Mouse (Mus musculus) kidney, postnatal 4 days (tissue): Measurements from ENCODE around the gene Fam83d.

ENCODE experiments used
- DNase-seq, 2 experiments: peaks; one replicate each; pipeline ENCODE4 v3.0.0; 2021; ENCODE audit warnings: mixed read lengths in 2 of 2

The Fam83d gene

GRCm38 (mm10) chr2:158817708-158818107 lies 49.8 kb downstream of the Fam83d start:
- DNase-seq: no peak

- DNase-seq: no peak
Measured at GRCm38 (mm10) chr2:158828124-158828523, 60.2 kb downstream of the Fam83d start.

GRCm38 (mm10) chr2:158829746-158830145 lies 61.9 kb downstream of the Fam83d start:
- DNase-seq: no peak

GRCm38 (mm10) chr2:158833221-158833620 lies 65.3 kb downstream of the Fam83d start:
- DNase-seq: no peak

- DNase-seq: no peak
Measured at GRCm38 (mm10) chr2:158833645-158834044, 65.8 kb downstream of the Fam83d start.
